Mouse (Mus musculus): ENCODE data around the gene Timm8a2. TPM values are rescaled to one million over a fixed set of nuclear protein-coding genes. Genes with fewer than 3 reads are reported as not detected.

Gene Timm8a2
- total RNA-seq, 1 experiment = 3.2 TPM

DNA sequence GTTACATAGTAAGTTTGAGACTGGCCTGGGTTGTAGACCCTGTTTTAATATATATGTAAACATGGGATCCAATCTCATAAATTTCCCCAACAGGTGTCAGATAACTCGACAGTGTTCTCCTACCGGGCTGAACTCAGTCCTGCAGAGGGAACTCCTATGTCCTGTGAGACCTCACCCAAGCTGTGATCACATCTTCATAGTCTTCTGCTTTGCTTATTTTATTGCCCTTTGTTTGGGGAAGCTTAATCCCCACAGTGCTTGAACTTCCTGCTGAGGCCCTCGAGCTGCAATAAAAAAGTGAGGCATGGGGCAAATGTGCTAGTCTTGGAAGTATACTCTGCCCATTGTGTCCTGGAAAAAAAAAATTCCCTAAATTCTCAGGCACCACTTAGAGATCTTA, 46.8 kb downstream of the Timm8a2 start:
- no peak for DNase-seq (ENCODE audit: low read depth, low spot score)
- Histone ChIP-seq H3K9ac (ENCODE audit: insufficient read depth, low read depth, low read length, poor library complexity, severe bottlenecking) (no peak overlapping the region), H3K4me1 (ENCODE audit: control insufficient read depth in 2 of 2, insufficient read depth in 2 of 2, low read length in 2 of 2, poor library complexity in 1 of 2) (no peaks in the 10 kb centered on the region), H3K4me3 (ENCODE audit: insufficient read depth in 1 of 2, low read depth in 1 of 2, low read length in 2 of 2, poor library complexity in 1 of 2, severe bottlenecking in 1 of 2) (no peak overlapping the region), H3K9me3 (ENCODE audit: control insufficient read depth, insufficient read depth, low read depth, low read length) (no peaks in the 10 kb centered on the region), H3K27ac (ENCODE audit: insufficient read depth, low read depth, low read length, poor library complexity, severe bottlenecking) (no peak overlapping the region), H3K36me3 (ENCODE audit: control insufficient read depth, insufficient read depth, low read length, poor library complexity, severe bottlenecking) (no peaks in the 10 kb centered on the region)
- no peak for TF ChIP-seq MAFK (IDR thresholded peaks at IDR 0.05; ENCODE audit: insufficient read depth, low read depth, low read length)
- no peak for TF ChIP-seq ZNF384 (IDR thresholded peaks at IDR 0.05; ENCODE audit: low read depth, low read length)
- TF ChIP-seq HCFC1 (IDR thresholded peaks at IDR 0.05; ENCODE audit: borderline replicate concordance, insufficient read depth, low read length) = no peak
- TF ChIP-seq CHD2 (IDR thresholded peaks at IDR 0.05; ENCODE audit: low read depth, low read length) = no peak
- no peak for TF ChIP-seq ZC3H11A (IDR thresholded peaks at IDR 0.05; ENCODE audit: borderline replicate concordance, low read depth, low read length)
- in situ Hi-C loops (cut with MboI; ENCODE audit: low sequenced_read_pairs in 2 of 2, unreplicated experiment in 2 of 2) = no loop called here

DNA sequence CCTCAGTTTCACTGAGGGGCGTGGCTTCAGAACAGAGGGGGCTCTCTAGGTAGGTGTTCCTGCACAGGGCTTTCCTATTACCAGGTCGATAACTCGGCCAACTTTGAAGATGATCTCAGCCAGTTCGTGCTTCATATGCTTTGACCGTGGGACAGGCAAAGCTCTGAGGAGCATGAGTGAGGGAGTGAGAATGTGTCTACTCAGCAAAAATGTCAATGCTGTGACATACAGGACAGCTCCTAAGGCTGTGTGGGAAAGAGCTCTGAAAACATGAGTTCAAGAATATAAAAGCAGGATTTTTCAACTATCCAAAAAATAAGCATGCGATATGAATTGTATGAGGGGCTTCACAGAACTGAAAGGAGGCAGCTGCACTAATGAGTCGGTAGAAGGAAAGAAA, 49.0 kb downstream of the Timm8a2 start:
- Histone ChIP-seq H3K4me3 (ENCODE audit: insufficient read depth in 1 of 2, low read depth in 1 of 2, low read length in 2 of 2, poor library complexity in 1 of 2, severe bottlenecking in 1 of 2) (no peak overlapping the region), H3K36me3 (ENCODE audit: control insufficient read depth, insufficient read depth, low read length, poor library complexity, severe bottlenecking) (no peaks in the 10 kb centered on the region), H3K9ac (ENCODE audit: insufficient read depth, low read depth, low read length, poor library complexity, severe bottlenecking) (no peak overlapping the region), H3K9me3 (ENCODE audit: control insufficient read depth, insufficient read depth, low read depth, low read length) (no peaks in the 10 kb centered on the region), H3K4me1 (ENCODE audit: control insufficient read depth in 2 of 2, insufficient read depth in 2 of 2, low read length in 2 of 2, poor library complexity in 1 of 2) (no peaks in the 10 kb centered on the region), H3K27ac (ENCODE audit: insufficient read depth, low read depth, low read length, poor library complexity, severe bottlenecking) (no peak overlapping the region)
- DNase-seq (ENCODE audit: low read depth, low spot score) = no peak
- in situ Hi-C loops (cut with MboI; ENCODE audit: low sequenced_read_pairs in 2 of 2, unreplicated experiment in 2 of 2) = no loop called here
- TF ChIP-seq MAFK (IDR thresholded peaks at IDR 0.05; ENCODE audit: insufficient read depth, low read depth, low read length) = no peak
- TF ChIP-seq CHD2 (IDR thresholded peaks at IDR 0.05; ENCODE audit: low read depth, low read length) = no peak
- TF ChIP-seq ZC3H11A (IDR thresholded peaks at IDR 0.05; ENCODE audit: borderline replicate concordance, low read depth, low read length) = no peak
- TF ChIP-seq HCFC1 (IDR thresholded peaks at IDR 0.05; ENCODE audit: borderline replicate concordance, insufficient read depth, low read length) = no peak
- TF ChIP-seq ZNF384 (IDR thresholded peaks at IDR 0.05; ENCODE audit: low read depth, low read length) = no peak

DNA sequence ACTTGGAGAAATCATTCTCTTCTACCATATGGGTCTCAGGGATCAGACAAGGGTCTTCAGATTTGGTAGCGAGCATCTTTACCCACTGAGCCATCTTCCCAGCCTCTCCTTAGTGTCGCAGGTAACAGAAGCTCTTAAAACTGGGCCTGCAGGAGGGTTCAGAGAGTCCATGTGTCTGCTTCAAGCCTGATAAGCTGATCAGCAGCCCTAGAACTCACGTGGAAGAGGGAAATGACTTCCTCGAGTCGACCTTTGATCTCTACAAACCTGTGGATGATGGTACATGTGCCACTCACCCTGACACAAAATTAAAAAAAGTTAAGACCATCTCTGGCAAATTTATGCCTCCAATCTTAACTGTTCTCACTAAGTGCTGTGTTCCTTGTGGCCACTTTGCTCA, 53.5 kb downstream of the Timm8a2 start:
- H3K9ac ChIP-seq (ENCODE audit: insufficient read depth, low read depth, low read length, poor library complexity, severe bottlenecking) = no peak overlapping the region
- no peak for DNase-seq (ENCODE audit: low read depth, low spot score)
- no peak overlapping the region for H3K27ac ChIP-seq (ENCODE audit: insufficient read depth, low read depth, low read length, poor library complexity, severe bottlenecking)
- H3K4me3 ChIP-seq (ENCODE audit: insufficient read depth in 1 of 2, low read depth in 1 of 2, low read length in 2 of 2, poor library complexity in 1 of 2, severe bottlenecking in 1 of 2) = no peak overlapping the region
- in situ Hi-C loops (cut with MboI; ENCODE audit: low sequenced_read_pairs in 2 of 2, unreplicated experiment in 2 of 2) = no loop called here
- H3K9me3 ChIP-seq (ENCODE audit: control insufficient read depth, insufficient read depth, low read depth, low read length) = no peaks in the 10 kb centered on the region
- H3K4me1 ChIP-seq (ENCODE audit: control insufficient read depth in 2 of 2, insufficient read depth in 2 of 2, low read length in 2 of 2, poor library complexity in 1 of 2) = no peaks in the 10 kb centered on the region
- TF ChIP-seq ZNF384 (IDR thresholded peaks at IDR 0.05; ENCODE audit: low read depth, low read length) = no peak
- no peak for TF ChIP-seq HCFC1 (IDR thresholded peaks at IDR 0.05; ENCODE audit: borderline replicate concordance, insufficient read depth, low read length)
- TF ChIP-seq ZC3H11A (IDR thresholded peaks at IDR 0.05; ENCODE audit: borderline replicate concordance, low read depth, low read length) = no peak
- TF ChIP-seq CHD2 (IDR thresholded peaks at IDR 0.05; ENCODE audit: low read depth, low read length) = no peak
- no peak for TF ChIP-seq MAFK (IDR thresholded peaks at IDR 0.05; ENCODE audit: insufficient read depth, low read depth, low read length)
- H3K36me3 ChIP-seq (ENCODE audit: control insufficient read depth, insufficient read depth, low read length, poor library complexity, severe bottlenecking) = no peaks in the 10 kb centered on the region

Other genes with a start within 250 kb of the Timm8a2 start
- 8.3 and 12.9 TPM in 2 replicates for gene Dock9, start 236.8 kb upstream of the Timm8a2 start, total RNA-seq (2012; rRNA removed)
- 41.5 and 83.4 TPM in 2 replicates for gene Ubac2, start 156.1 kb upstream of the Timm8a2 start, total RNA-seq (2012; rRNA removed)
- gene Gpr18, start 118.9 kb upstream of the Timm8a2 start, total RNA-seq (2012; rRNA removed) = 0.42 and 0.49 TPM in 2 replicates
- 0.32 and 0.45 TPM in 2 replicates for gene Gpr183, start 69.5 kb upstream of the Timm8a2 start, total RNA-seq (2012; rRNA removed)
- 84.1 and 128 TPM in 2 replicates for gene Tm9sf2, start 72.4 kb downstream of the Timm8a2 start, total RNA-seq (2012; rRNA removed)
- gene Clybl, start 147.0 kb downstream of the Timm8a2 start, total RNA-seq (2012; rRNA removed) = 2.6 and 6.7 TPM in 2 replicates